Mouse (Mus musculus) lung, embryonic 14.5 days (tissue): ENCODE results near the gene Cuta. TPM values are rescaled to one million over a fixed set of nuclear protein-coding genes. Genes with fewer than 3 reads are reported as not detected.

Source experiments
- ATAC-seq: fragments of 200-750 bp; cut with Nextera tagmentation; 2 replicates; pipeline ENCODE4 v1.8.0; 2017; ENCODE audit warnings: mild to moderate bottlenecking, moderate TSS enrichment, moderate library complexity; ENCODE audit not compliant: insufficient read depth
- DNase-seq: peaks from one replicate; pipeline ENCODE4 v3.0.0-alpha.2; 2015
- H3K27ac ChIP-seq: fragments of 300-500 bp; sonication (generic); 2 replicates; pipeline ENCODE4 v1.5.1; 2014; ENCODE audit warnings: low read depth, mild to moderate bottlenecking, moderate library complexity
- H3K27me3 ChIP-seq: fragments of 300-500 bp; sonication (generic); 2 replicates; pipeline ENCODE4 v1.6.1; 2014; ENCODE audit warnings: low read length, control low read depth; ENCODE audit not compliant: insufficient read depth
- H3K36me3 ChIP-seq: fragments of 300-500 bp; sonication (generic); 2 replicates; pipeline ENCODE4 v1.6.1; 2014; ENCODE audit warnings: control low read depth; ENCODE audit not compliant: insufficient read depth
- H3K4me1 ChIP-seq: fragments of 300-500 bp; sonication (generic); 2 replicates; pipeline ENCODE4 v1.6.1; 2014; ENCODE audit warnings: antibody characterized with exemption, control low read depth; ENCODE audit not compliant: insufficient read depth
- H3K4me2 ChIP-seq: fragments of 300-500 bp; sonication (generic); 2 replicates; pipeline ENCODE4 v1.6.1; 2014; ENCODE audit warnings: mild to moderate bottlenecking
- H3K4me3 ChIP-seq: fragments of 300-500 bp; sonication (generic); 2 replicates; pipeline ENCODE4 v1.5.1; 2014; ENCODE audit warnings: low read depth, low read length
- H3K9ac ChIP-seq: fragments of 300-500 bp; sonication (generic); 2 replicates; pipeline ENCODE4 v1.6.1; 2014
- H3K9me3 ChIP-seq: fragments of 300-500 bp; sonication (generic); 2 replicates; pipeline ENCODE4 v1.6.1; 2016; ENCODE audit warnings: low read depth, low read length, control low read depth
- CTCF ChIP-seq: IDR thresholded peaks from 2 replicates; pipeline ENCODE4 v1.5.1; 2016; ENCODE audit warnings: antibody characterized with exemption, low read depth
- WGBS: fragments of 180-500 bp; shearing (Covaris S2); extraction: QIAGEN DNeasy Blood & Tissue Kit; methylation state at CpG from one replicate; pipeline ENCODE4 v1.1.7; 2014; 5-methylcytosine and 5-hydroxymethylcytosine counted together
- polyA plus RNA-seq: library from polyadenylated mRNA; unstranded; fragments of >200 nt; fragmentation: Nextera tagmentation; extraction: Ambion mirVana; gene quantifications from 2 replicates; pipeline ENCODE4 v1.2.1, GENCODE M21; 2014

The Cuta gene
- polyA plus RNA-seq, 1 experiment from 2014 or later: 163 TPM

DNA sequence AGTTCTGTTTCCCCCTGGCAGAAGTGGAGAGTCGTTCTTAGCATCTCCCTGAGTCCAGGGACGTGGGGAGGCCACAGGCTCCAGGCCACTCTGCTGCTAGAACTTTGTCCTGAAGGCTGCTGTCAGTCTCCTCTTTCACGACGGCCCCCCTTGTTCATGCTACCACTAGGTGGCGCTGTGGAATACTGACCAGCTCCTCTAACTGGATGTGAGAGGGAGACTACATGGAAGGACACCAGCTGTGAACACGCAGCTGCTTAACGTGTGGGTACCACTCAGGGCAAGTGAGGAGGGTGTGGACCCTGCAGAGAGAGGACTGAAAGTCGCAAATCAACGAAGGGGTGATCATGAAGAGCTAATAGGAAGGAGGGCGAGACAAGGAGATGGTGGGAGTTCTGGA lies 43.8 kb downstream of the Cuta start:
- WGBS: 15% methylated on average over 10 of the region's 10 CpGs
- Histone ChIP-seq H3K36me3 (no peaks in the 10 kb centered on the region), H3K27me3 (no peaks in the 10 kb centered on the region; the same call in 1 of the 2 replicates), H3K9me3 (no peaks in the 10 kb centered on the region), H3K4me2 (no peak overlapping the region), H3K27ac (no peak overlapping the region), H3K9ac (no peak overlapping the region), H3K4me3 (no peak overlapping the region), H3K4me1 (peaks cover 7% of the 10 kb centered on the region; the same call in 1 of the 2 replicates)
- DNase-seq (peak; percentile 85), ATAC-seq (peak; percentile 62; the same call in 1 of the 2 replicates)
- TF ChIP-seq CTCF: peak; percentile 89

- WGBS: 68% methylated on average over 6 of the region's 6 CpGs
Observed at GRCm38 (mm10) chr17:26894342-26894741, 45.0 kb downstream of the Cuta start.

GRCm38 (mm10) chr17:26893492-26893891 lies 45.9 kb downstream of the Cuta start:
- 52% methylated on average over 6 of the region's 6 CpGs for WGBS
- Histone ChIP-seq H3K4me3 (no peak overlapping the region), H3K27me3 (no peaks in the 10 kb centered on the region; the same call in 1 of the 2 replicates), H3K27ac (no peak overlapping the region), H3K9ac (no peak overlapping the region), H3K36me3 (no peaks in the 10 kb centered on the region), H3K4me1 (peaks cover 7% of the 10 kb centered on the region; the same call in 1 of the 2 replicates), H3K9me3 (no peaks in the 10 kb centered on the region), H3K4me2 (no peak overlapping the region; the same call in 1 of the 2 replicates)
- TF ChIP-seq CTCF: no peak
- ATAC-seq: no peak
- DNase-seq: no peak

More at GRCm38 (mm10) chr17:26894342-26894741, 45.0 kb downstream of the Cuta start:
- no peak overlapping the region for H3K9ac ChIP-seq
- no peaks in the 10 kb centered on the region; the same call in 1 of the 2 replicates for H3K27me3 ChIP-seq
- no peak for ATAC-seq
- TF ChIP-seq CTCF: no peak
- H3K27ac ChIP-seq: no peak overlapping the region
- no peak overlapping the region for H3K4me2 ChIP-seq
- no peaks in the 10 kb centered on the region for H3K36me3 ChIP-seq
- no peak overlapping the region for H3K4me3 ChIP-seq
- peak; percentile 10 for DNase-seq
- H3K9me3 ChIP-seq: no peaks in the 10 kb centered on the region
- H3K4me1 ChIP-seq: peaks cover 7% of the 10 kb centered on the region; the same call in 1 of the 2 replicates

DNA sequence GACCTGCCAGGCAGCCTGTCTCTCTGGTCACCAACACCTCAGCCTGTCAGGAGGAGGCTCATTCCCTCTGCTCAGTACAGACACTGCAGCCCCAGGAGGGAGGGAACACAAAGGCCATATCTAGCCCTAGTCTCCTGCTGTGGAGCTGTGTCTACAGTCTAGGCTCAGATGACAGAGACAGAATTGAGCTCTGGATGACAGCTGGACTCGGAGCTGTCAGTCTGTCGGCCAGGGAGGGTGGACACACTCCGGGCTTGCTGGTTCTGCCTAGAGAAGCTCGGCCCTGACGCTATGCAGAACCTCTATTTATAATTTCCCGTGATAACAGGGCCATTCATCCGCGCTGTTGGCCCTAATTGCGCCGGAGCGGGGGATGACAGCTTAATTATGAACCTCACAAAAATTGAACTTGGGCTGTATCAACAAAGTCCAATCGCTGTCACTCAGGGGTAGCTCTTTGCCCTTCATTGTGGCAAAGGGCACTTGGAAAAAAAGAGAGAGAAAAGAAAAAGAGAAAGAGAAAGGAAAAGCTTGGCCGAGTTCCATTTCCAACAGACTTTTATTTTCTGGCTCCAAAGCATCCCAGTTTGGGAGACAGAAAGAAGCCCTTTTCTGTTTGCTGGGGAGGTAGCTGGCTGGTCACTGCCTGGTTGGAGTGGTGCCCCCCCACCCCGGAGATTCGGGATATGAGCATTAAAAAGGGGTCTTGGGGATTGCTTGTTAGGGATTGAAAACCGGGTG lies 46.6 kb downstream of the Cuta start:
- DNase-seq: peak; percentile 52
- peak overlapping the region; percentile 14 for H3K4me3 ChIP-seq
- no peaks in the 10 kb centered on the region for H3K36me3 ChIP-seq
- TF ChIP-seq CTCF: no peak
- 20% methylated on average over 16 of the region's 16 CpGs for WGBS
- no peaks in the 10 kb centered on the region; the same call in 1 of the 2 replicates for H3K27me3 ChIP-seq
- H3K4me1 ChIP-seq: peaks cover 7% of the 10 kb centered on the region; the same call in 1 of the 2 replicates
- ATAC-seq: peak; percentile 78; the same call in 1 of the 2 replicates
- peak overlapping the region; percentile 51 for H3K4me2 ChIP-seq
- no peaks in the 10 kb centered on the region for H3K9me3 ChIP-seq
- H3K9ac ChIP-seq: peak overlapping the region; percentile 32
- H3K27ac ChIP-seq: peak overlapping the region; percentile 58; the same call in 1 of the 2 replicates

- H3K27me3 ChIP-seq: no peaks in the 10 kb centered on the region
- ATAC-seq (no peak), DNase-seq (peak; percentile 48)
- TF ChIP-seq CTCF: no peak
- no peak overlapping the region; the same call in 1 of the 2 replicates for H3K27ac ChIP-seq
- no peak overlapping the region for H3K4me3 ChIP-seq
- WGBS: 18% methylated on average over 3 of the region's 3 CpGs
- H3K4me1 ChIP-seq: peaks cover 7% of the 10 kb centered on the region; the same call in 1 of the 2 replicates
- H3K36me3 ChIP-seq: no peaks in the 10 kb centered on the region
- no peak overlapping the region for H3K4me2 ChIP-seq
- H3K9me3 ChIP-seq: no peaks in the 10 kb centered on the region
- 0 out of 2 replicates have a peak overlapping the region, but pooled peaks have one; percentile 2 for H3K9ac ChIP-seq
Observed at GRCm38 (mm10) chr17:26887926-26888325, 51.4 kb downstream of the Cuta start.

DNA sequence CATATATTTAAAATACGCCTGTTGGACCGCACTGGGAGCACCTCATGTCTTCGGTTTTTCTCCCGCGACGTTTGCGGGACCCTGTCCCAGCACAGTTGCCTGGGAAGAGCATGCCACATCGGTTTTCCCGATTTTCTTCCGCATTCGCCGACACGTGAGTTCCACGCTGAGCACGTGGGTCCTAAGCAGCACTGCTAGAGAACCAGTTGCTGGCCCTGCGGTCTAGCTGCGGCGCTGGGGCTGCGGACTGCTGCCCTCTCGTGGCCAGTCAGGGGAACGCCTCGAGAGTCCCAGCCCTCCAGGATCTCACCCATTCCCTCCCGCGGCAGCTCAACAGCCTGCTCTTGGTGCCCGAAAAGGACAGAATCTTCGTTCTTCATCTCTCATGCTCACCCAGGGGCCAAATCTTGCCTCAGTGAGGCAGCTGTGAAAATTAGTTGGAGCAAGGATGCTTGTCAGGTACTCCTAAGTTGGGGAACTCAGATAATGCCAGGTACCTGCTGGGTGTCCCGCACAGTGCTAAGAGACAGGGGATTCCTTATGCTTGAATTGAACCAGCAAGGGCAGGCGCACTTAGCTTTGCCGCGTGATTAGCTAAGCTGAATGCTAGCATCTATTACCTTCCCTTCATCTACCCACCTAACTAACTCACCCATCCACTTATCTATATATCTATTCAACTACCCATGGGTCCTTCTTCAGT lies 53.2 kb downstream of the Cuta start:
- no peaks in the 10 kb centered on the region for H3K27me3 ChIP-seq
- H3K27ac ChIP-seq: no peak overlapping the region
- H3K4me1 ChIP-seq: 0 out of 2 replicates have a peak, but pooled peaks cover 3% of the 10 kb centered on the region
- peak overlapping the region; percentile 42 for H3K4me3 ChIP-seq
- peak; percentile 99 for TF ChIP-seq CTCF
- peak; percentile 84 for ATAC-seq
- DNase-seq: peak; percentile 92
- WGBS: 9% methylated on average over 30 of the region's 30 CpGs
- no peak overlapping the region for H3K9ac ChIP-seq
- peak overlapping the region; percentile 81 for H3K4me2 ChIP-seq
- H3K36me3 ChIP-seq: no peaks in the 10 kb centered on the region
- no peaks in the 10 kb centered on the region for H3K9me3 ChIP-seq
